Mouse (Mus musculus) forebrain, embryonic 13.5 days (tissue): ENCODE data around the gene Dvl2. TPM values are rescaled to one million over a fixed set of nuclear protein-coding genes. Genes with fewer than 3 reads are reported as not detected.
A peak's percentile ranks its signal among the peaks of the same experiment; 100 is the strongest.

Experiments used
- ATAC-seq: fragments of 200-750 bp; cut with Nextera tagmentation; 2 replicates; pipeline ENCODE4 v1.8.0; 2017
- H3K27ac ChIP-seq: fragments of 300-500 bp; sonication (generic); 2 replicates; pipeline ENCODE4 v1.5.1; 2015; ENCODE audit warnings: inconsistent platforms, mild to moderate bottlenecking, moderate library complexity
- H3K27me3 ChIP-seq: fragments of 300-500 bp; sonication (generic); 2 replicates; pipeline ENCODE4 v1.6.1; 2015; ENCODE audit warnings: mild to moderate bottlenecking, inconsistent platforms
- H3K36me3 ChIP-seq: fragments of 300-500 bp; sonication (generic); 2 replicates; pipeline ENCODE4 v1.6.1; 2015; ENCODE audit warnings: mild to moderate bottlenecking, inconsistent platforms; ENCODE audit not compliant: poor library complexity, severe bottlenecking
- H3K4me1 ChIP-seq: fragments of 300-500 bp; sonication (generic); 2 replicates; pipeline ENCODE4 v1.6.1; 2015; ENCODE audit warnings: inconsistent platforms
- H3K4me2 ChIP-seq: fragments of 300-500 bp; sonication (generic); 2 replicates; pipeline ENCODE4 v1.6.1; 2015; ENCODE audit warnings: inconsistent platforms, mild to moderate bottlenecking, moderate library complexity
- H3K4me3 ChIP-seq: fragments of 300-500 bp; sonication (generic); 2 replicates; pipeline ENCODE4 v1.5.1; 2015; ENCODE audit warnings: mild to moderate bottlenecking, inconsistent platforms
- H3K9ac ChIP-seq: fragments of 300-500 bp; sonication (generic); 2 replicates; pipeline ENCODE4 v1.6.1; 2015; ENCODE audit warnings: mild to moderate bottlenecking, inconsistent platforms
- H3K9me3 ChIP-seq: fragments of 300-500 bp; sonication (generic); replicated peaks from 2 replicates; pipeline ENCODE4 v1.6.1; 2016; ENCODE audit warnings: inconsistent platforms
- WGBS: fragments of 180-500 bp; shearing (Covaris S2); methylation state at CpG from one replicate; pipeline ENCODE4 v1.1.7; 2015; 5-methylcytosine and 5-hydroxymethylcytosine counted together
- polyA plus RNA-seq: library from polyadenylated mRNA; unstranded; fragments of >200 nt; fragmentation: Nextera tagmentation; extraction: Ambion mirVana; gene quantifications from 2 replicates; pipeline ENCODE4 v1.2.1, GENCODE M21; 2015

The Dvl2 gene
- polyA plus RNA-seq, 1 experiment from 2014 or later: 31.8 TPM

GRCm38 (mm10) chr11:70040184-70040583, 39.8 kb downstream of the Dvl2 start:
- 95% methylated on average over 7 of the region's 7 CpGs for WGBS
- no peak overlapping the region for H3K9ac ChIP-seq
- H3K27ac ChIP-seq: no peak overlapping the region
- H3K4me1 ChIP-seq: 0 out of 2 replicates have a peak, but pooled peaks cover 6% of the 10 kb centered on the region
- no peaks in the 10 kb centered on the region for H3K27me3 ChIP-seq
- peaks cover 78% of the 10 kb centered on the region for H3K36me3 ChIP-seq
- H3K4me2 ChIP-seq: no peak overlapping the region
- no peak for ATAC-seq
- H3K9me3 ChIP-seq: no peaks in the 10 kb centered on the region
- no peak overlapping the region for H3K4me3 ChIP-seq

- peaks cover 76% of the 10 kb centered on the region for H3K36me3 ChIP-seq
Observed at GRCm38 (mm10) chr11:70042309-70043085, 42.1 kb downstream of the Dvl2 start.

GRCm38 (mm10) chr11:70043665-70044064, 43.3 kb downstream of the Dvl2 start:
- H3K4me3 ChIP-seq: no peak overlapping the region
- no peak overlapping the region for H3K9ac ChIP-seq
- H3K36me3 ChIP-seq: peaks cover 67% of the 10 kb centered on the region
- no peak overlapping the region for H3K4me2 ChIP-seq
- 87% methylated on average over 7 of the region's 7 CpGs for WGBS
- no peaks in the 10 kb centered on the region for H3K27me3 ChIP-seq
- no peak for ATAC-seq
- 0 out of 2 replicates have a peak, but pooled peaks cover 6% of the 10 kb centered on the region for H3K4me1 ChIP-seq
- no peak overlapping the region for H3K27ac ChIP-seq
- no peaks in the 10 kb centered on the region for H3K9me3 ChIP-seq

More at GRCm38 (mm10) chr11:70042309-70043085, 42.1 kb downstream of the Dvl2 start:
- Histone ChIP-seq H3K4me2 (no peak overlapping the region), H3K4me1 (0 out of 2 replicates have a peak, but pooled peaks cover 6% of the 10 kb centered on the region), H3K27me3 (no peaks in the 10 kb centered on the region), H3K9ac (no peak overlapping the region), H3K27ac (no peak overlapping the region), H3K4me3 (no peak overlapping the region), H3K9me3 (no peaks in the 10 kb centered on the region)
- no peak for ATAC-seq
- WGBS: 91% methylated on average over 23 of the region's 23 CpGs

- Histone ChIP-seq H3K9me3 (no peaks in the 10 kb centered on the region), H3K36me3 (peaks cover 51% of the 10 kb centered on the region), H3K4me2 (no peak overlapping the region), H3K4me1 (0 out of 2 replicates have a peak, but pooled peaks cover 6% of the 10 kb centered on the region), H3K9ac (no peak overlapping the region), H3K4me3 (no peak overlapping the region), H3K27me3 (no peaks in the 10 kb centered on the region), H3K27ac (no peak overlapping the region)
- WGBS: 37% methylated on average over 9 of the region's 9 CpGs
- no peak for ATAC-seq
Observed at GRCm38 (mm10) chr11:70045435-70045834, 45.0 kb downstream of the Dvl2 start.

- ATAC-seq: no peak
- Histone ChIP-seq H3K27me3 (no peaks in the 10 kb centered on the region), H3K4me1 (no peaks in the 10 kb centered on the region), H3K36me3 (peaks cover 12% of the 10 kb centered on the region), H3K4me3 (no peak overlapping the region), H3K4me2 (no peak overlapping the region), H3K27ac (no peak overlapping the region), H3K9me3 (no peaks in the 10 kb centered on the region), H3K9ac (no peak overlapping the region)
- 69% methylated on average over 6 of the region's 6 CpGs for WGBS
Observed at GRCm38 (mm10) chr11:70049366-70049765, 49.0 kb downstream of the Dvl2 start.

GRCm38 (mm10) chr11:70049816-70050215, 49.4 kb downstream of the Dvl2 start:
- Histone ChIP-seq H3K27ac (no peak overlapping the region), H3K9ac (no peak overlapping the region), H3K27me3 (no peaks in the 10 kb centered on the region), H3K4me1 (no peaks in the 10 kb centered on the region), H3K9me3 (no peaks in the 10 kb centered on the region), H3K36me3 (peaks cover 7% of the 10 kb centered on the region), H3K4me3 (no peak overlapping the region), H3K4me2 (no peak overlapping the region)
- no peak for ATAC-seq
- WGBS: 60% methylated on average over 10 of the region's 10 CpGs

- Histone ChIP-seq H3K4me1 (peaks cover 5% of the 10 kb centered on the region; the same call in 1 of the 2 replicates), H3K9me3 (no peaks in the 10 kb centered on the region), H3K4me3 (no peak overlapping the region), H3K27ac (no peak overlapping the region), H3K36me3 (no peaks in the 10 kb centered on the region), H3K9ac (no peak overlapping the region), H3K27me3 (no peaks in the 10 kb centered on the region), H3K4me2 (no peak overlapping the region)
- no peak for ATAC-seq
- 62% methylated on average over 7 of the region's 7 CpGs for WGBS
Observed at GRCm38 (mm10) chr11:70053156-70053555, 52.8 kb downstream of the Dvl2 start.

GRCm38 (mm10) chr11:70053898-70054570, 53.6 kb downstream of the Dvl2 start, which contains the start of gene Asgr1:
Asgr1 (plus strand) TSS chr11:70054085.
- Histone ChIP-seq H3K4me2 (no peak within 1 kb of the TSS), H3K27ac (no peak within 1 kb of the TSS), H3K27me3 (no peaks in the 10 kb centered on the region), H3K9me3 (no peaks in the 10 kb centered on the region), H3K4me3 (no peak within 1 kb of the TSS), H3K9ac (no peak within 1 kb of the TSS), H3K4me1 (peaks cover 5% of the 10 kb centered on the region; the same call in 1 of the 2 replicates), H3K36me3 (no peaks in the 10 kb centered on the region)
- no peak for ATAC-seq
- WGBS: 86% methylated on average over 10 of the region's 10 CpGs

GRCm38 (mm10) chr11:70055618-70056214, 55.3 kb downstream of the Dvl2 start:
- no peak overlapping the region for H3K9ac ChIP-seq
- no peaks in the 10 kb centered on the region for H3K27me3 ChIP-seq
- H3K4me3 ChIP-seq: no peak overlapping the region
- H3K27ac ChIP-seq: no peak overlapping the region
- H3K4me1 ChIP-seq: peaks cover 5% of the 10 kb centered on the region; the same call in 1 of the 2 replicates
- 28% methylated on average over 18 of the region's 18 CpGs for WGBS
- H3K4me2 ChIP-seq: peak overlapping the region; percentile 27; the same call in 1 of the 2 replicates
- ATAC-seq: peak; percentile 48; the same call in 1 of the 2 replicates
- no peaks in the 10 kb centered on the region for H3K36me3 ChIP-seq
- H3K9me3 ChIP-seq: no peaks in the 10 kb centered on the region

GRCm38 (mm10) chr11:70057805-70058204, 57.4 kb downstream of the Dvl2 start:
- H3K4me1 ChIP-seq: peaks cover 5% of the 10 kb centered on the region; the same call in 1 of the 2 replicates
- no peak overlapping the region for H3K4me2 ChIP-seq
- H3K27ac ChIP-seq: no peak overlapping the region
- H3K4me3 ChIP-seq: no peak overlapping the region
- ATAC-seq: no peak
- no peaks in the 10 kb centered on the region for H3K36me3 ChIP-seq
- H3K9ac ChIP-seq: no peak overlapping the region
- WGBS: 85% methylated on average over 9 of the region's 9 CpGs
- H3K9me3 ChIP-seq: no peaks in the 10 kb centered on the region
- no peaks in the 10 kb centered on the region for H3K27me3 ChIP-seq

GRCm38 (mm10) chr11:70059930-70060329, 59.5 kb downstream of the Dvl2 start:
- Histone ChIP-seq H3K36me3 (no peaks in the 10 kb centered on the region), H3K9ac (no peak overlapping the region), H3K9me3 (no peaks in the 10 kb centered on the region), H3K4me3 (no peak overlapping the region), H3K27ac (no peak overlapping the region), H3K4me1 (peaks cover 5% of the 10 kb centered on the region; the same call in 1 of the 2 replicates), H3K4me2 (no peak overlapping the region), H3K27me3 (no peaks in the 10 kb centered on the region)
- no peak for ATAC-seq
- 74% methylated on average over 6 of the region's 6 CpGs for WGBS
